Mouse (Mus musculus): ENCODE measurements around the gene Dcaf7.
"Not testable (repeated sequence)": the region's sequence is repeated elsewhere in the genome, so short reads cannot be mapped to it uniquely, and the experiment has no call there.

The Dcaf7 gene

GRCm38 (mm10) chr11:106036548-106037417 lies at the start of gene Dcaf7:
TSS of gene Dcaf7 (plus strand) at chr11:106036872.
- peak; percentile 98 for DNase-seq (ENCODE audit: low read depth, low spot score)

DNA sequence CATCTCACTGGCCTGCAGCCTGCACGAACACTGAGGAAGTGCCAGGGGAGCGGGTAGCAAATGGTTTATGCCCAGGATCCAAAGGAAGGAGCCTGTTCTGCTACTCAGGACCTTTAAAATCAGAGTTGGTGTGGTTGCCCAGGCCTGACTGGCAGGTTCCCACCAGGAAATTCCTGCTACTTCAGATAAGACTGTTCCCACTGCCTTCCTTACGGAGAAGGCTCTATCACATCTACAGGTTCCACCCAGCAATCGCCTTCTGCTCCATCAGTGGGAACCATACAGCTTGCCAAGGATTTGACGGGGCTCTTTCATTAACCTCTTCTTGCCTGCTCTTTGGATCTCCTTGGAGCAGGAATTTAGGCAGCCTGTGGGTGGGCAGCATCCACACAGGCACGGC lies 49.2 kb upstream of the Dcaf7 start:
- no peak for DNase-seq (ENCODE audit: low read depth, low spot score)

DNA sequence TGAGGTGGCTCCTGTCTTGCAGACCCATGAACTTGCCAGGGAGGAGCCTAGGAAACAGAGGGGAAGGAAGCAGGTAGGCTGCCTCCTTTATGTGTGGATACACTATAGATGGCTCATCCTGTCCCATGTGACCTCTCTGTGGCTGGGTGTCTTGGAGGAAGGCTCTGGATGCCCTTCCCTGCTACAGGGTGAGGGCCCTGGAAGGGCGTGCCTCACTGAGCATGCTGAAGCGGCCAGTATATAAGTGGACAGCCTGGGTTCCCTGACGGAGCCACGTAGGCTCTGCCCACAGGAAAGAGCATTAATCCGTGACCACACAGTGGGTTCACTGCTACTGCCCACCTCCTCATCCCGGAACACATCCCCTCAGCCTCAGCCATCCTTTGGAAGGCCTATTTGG lies 47.2 kb upstream of the Dcaf7 start:
- no peak for DNase-seq (ENCODE audit: low read depth, low spot score)

DNA sequence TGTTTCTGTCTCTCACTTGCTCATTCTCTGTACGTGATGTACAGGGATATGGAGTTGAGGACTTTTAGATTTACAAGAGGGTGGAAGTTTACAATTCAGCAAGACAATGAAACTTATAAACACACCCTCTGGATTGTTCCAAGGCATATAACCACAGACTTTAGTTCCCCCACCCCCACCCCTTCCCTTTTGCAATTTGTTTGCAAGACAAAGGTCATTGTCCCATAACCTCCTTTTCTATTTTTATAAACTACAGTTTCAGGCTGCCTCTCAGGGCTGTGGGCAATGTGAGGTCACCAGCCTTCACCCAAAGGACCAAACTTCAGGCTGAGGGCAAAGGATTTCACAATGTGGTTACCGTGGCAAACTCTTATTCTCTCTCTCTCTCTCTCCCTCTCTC lies 46.4 kb upstream of the Dcaf7 start:
- no peak for DNase-seq (ENCODE audit: low read depth, low spot score)

GRCm38 (mm10) chr11:105994375-105994774 lies 42.3 kb upstream of the Dcaf7 start, which contains the start of gene Ace3:
TSS of gene Ace3 (plus strand) at chr11:105994675.
- DNase-seq (ENCODE audit: low read depth, low spot score), result no peak

DNA sequence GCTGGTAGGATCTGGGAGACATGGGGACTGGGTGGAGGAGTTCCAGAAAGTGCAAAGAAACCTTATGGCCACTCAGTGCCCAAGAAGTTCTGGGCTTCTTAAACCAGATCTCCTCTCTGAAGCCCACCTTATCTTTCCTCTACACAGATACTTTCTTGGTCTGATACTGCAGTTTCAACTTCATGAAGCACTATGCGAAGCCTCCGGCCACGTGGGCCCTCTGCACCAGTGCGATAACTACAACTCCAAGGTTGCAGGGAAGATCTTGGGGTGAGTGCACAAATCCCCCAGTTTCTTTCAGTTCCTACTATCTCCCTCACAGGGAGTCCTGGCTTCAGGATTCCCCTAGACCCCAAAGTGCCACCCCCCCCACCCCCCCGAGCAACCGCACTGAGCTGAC lies 36.6 kb upstream of the Dcaf7 start:
- DNase-seq (ENCODE audit: low read depth, low spot score), result no peak

GRCm38 (mm10) chr11:106001718-106002117 lies 35.0 kb upstream of the Dcaf7 start:
- DNase-seq (ENCODE audit: low read depth, low spot score), result peak; percentile 32

- no peak for DNase-seq (ENCODE audit: low read depth, low spot score)
These were observed 32.1 kb upstream of the Dcaf7 start for GRCm38 (mm10) chr11:106004576-106004975.

- no peak for DNase-seq (ENCODE audit: low read depth, low spot score)
These were observed 30.7 kb upstream of the Dcaf7 start for GRCm38 (mm10) chr11:106005970-106006369.

DNA sequence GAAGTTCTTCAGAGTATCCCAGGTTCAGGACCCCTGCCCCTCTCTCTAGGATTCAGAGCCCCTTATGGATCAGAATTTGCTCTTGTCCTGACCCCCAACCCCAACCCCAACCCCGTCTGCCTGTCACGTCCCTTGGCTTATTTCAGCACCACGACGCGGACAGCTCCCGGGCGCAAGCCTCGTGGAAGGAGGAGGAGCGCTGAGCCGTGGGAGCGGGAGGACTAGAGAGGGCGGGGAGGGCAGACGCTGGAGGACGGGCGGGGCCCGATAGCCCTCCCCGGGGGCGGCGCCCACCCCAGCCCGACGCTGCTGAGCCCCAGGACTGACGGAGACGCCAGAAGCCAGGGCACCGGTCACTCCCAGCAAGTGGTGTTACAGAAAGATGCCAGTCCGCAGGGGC lies 28.9 kb upstream of the Dcaf7 start, which contains the start of gene Kcnh6:
TSS of gene Kcnh6 (plus strand) at position 304 of the 400 bp plus-strand sequence.
- DNase-seq (ENCODE audit: low read depth, low spot score), result no peak

DNA sequence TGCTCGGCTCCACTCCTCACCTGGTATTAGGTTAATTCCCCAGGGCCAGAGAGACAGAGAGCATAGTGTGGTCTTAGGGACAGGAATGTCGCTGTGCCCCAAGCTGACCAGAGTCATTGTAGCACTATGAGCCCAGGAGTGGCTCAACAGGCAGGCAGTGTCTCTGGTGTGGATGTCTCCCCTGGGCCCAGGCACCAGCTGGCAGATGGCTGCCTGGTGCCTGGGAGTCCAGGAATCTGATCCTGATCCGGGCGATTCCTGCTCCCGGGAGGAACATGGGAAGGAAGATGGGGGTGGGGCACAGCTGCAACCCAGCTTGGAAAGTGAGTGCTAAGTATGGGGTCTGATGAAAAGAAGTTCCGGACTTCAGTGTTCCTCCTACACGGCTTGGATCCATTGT lies 24.0 kb upstream of the Dcaf7 start:
- DNase-seq (ENCODE audit: low read depth, low spot score), result no peak

DNA sequence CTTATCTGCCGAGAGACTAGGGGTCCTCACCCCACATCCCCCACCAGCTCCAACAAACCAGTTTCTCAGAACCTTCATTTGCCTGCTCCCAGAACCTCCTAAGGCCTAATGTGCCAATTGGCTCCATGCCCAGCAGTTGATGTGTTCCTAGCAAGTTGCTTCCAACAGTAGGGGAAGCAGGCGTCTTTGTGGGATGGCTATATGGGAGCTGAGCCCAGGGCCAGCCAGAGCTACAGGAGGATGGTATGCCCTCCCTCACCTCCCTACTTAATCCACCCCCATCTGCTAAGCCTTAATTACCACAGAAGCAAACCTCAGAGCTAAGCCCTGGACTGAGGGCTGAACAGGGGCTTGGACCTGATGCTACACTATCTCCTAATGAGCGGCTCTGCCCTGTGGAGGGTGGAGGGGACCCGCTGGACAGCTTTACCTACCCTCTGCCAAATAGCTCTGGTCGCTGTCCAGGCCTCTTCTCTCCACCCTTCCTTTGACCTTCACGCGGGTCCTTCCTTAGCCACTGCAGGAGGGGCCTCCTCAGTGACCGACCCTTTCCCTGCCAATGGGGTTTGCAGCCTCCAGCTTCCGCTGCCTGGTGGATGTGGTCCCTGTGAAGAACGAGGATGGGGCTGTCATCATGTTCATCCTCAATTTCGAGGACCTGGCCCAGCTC lies 23.0 kb upstream of the Dcaf7 start:
- peak; percentile 57 for DNase-seq (ENCODE audit: low read depth, low spot score)

DNA sequence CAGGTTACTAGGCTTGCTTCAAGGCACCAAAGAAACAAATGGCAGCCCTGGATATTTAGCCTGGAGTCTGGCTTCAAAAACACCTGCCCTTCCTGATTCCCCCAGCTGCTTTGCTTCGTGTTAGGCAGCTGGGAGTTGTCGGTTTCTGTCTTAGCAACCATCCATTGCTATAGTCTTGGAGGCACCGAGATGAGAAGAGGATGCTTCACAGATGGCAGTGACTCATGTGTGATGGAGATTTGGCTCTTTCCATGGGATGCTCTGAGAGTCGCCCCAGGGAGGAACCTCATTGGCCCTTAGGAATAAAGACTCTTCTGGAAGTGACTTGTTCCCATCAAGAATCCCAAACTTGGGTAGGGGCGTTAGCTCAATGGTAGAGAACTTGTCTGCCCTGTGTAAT lies 20.2 kb upstream of the Dcaf7 start:
- no peak for DNase-seq (ENCODE audit: low read depth, low spot score)

DNA sequence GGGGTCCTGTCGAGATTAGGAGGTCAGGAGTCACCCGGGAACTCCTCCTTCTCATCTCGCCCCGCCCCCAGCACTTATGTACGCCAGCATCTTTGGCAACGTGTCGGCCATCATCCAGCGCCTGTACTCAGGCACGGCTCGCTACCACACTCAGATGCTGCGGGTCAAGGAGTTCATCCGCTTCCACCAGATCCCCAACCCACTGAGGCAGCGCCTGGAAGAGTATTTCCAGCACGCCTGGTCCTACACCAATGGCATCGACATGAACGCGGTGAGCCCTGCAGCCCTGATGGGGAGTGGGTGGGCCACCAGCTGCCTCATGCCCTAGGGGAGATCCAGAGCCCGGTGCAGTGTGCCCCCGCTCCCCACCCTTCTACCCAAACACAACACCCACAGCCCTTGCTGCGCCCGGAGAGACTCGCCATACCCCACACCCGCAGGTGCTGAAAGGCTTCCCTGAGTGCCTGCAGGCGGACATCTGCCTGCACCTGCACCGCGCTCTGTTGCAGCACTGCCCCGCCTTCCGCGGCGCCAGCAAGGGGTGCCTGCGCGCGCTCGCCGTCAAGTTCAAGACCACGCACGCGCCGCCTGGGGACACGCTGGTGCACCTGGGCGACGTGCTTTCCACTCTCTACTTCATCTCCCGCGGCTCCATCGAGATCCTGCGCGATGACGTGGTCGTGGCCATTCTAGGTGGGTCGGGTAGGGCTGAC lies 16.5 kb upstream of the Dcaf7 start:
- DNase-seq (ENCODE audit: low read depth, low spot score), result no peak

GRCm38 (mm10) chr11:106025774-106026173 lies 10.9 kb upstream of the Dcaf7 start:
- no peak for DNase-seq (ENCODE audit: low read depth, low spot score)

GRCm38 (mm10) chr11:106026465-106027151 lies 10.1 kb upstream of the Dcaf7 start:
- DNase-seq (ENCODE audit: low read depth, low spot score), result no peak

- DNase-seq (ENCODE audit: low read depth, low spot score), result no peak
These were observed 9.1 kb upstream of the Dcaf7 start for GRCm38 (mm10) chr11:106027607-106028006.

DNA sequence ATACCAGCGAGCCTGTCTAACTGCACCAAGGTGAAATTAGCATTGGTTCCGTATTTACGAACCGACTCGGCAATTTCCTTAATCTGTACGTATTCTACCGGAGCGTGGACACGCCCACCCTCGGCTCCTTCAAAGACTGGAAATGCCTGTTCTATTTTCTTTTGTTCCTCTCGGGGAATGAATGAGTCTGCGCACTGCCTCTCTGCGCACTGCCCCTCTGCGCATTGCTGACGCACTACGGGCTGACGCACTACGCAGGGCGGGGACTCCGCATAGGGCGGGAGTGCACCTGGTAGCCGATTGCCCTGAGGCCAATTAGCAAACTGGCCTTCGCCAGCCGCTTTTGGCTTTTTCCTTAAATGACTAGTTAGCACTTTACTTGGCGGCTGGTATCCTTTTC lies 4.6 kb upstream of the Dcaf7 start:
- DNase-seq (ENCODE audit: low read depth, low spot score), result not testable (repeated sequence)

- no peak for DNase-seq (ENCODE audit: low read depth, low spot score)
These were observed 3.2 kb upstream of the Dcaf7 start for GRCm38 (mm10) chr11:106033491-106033919.

DNA sequence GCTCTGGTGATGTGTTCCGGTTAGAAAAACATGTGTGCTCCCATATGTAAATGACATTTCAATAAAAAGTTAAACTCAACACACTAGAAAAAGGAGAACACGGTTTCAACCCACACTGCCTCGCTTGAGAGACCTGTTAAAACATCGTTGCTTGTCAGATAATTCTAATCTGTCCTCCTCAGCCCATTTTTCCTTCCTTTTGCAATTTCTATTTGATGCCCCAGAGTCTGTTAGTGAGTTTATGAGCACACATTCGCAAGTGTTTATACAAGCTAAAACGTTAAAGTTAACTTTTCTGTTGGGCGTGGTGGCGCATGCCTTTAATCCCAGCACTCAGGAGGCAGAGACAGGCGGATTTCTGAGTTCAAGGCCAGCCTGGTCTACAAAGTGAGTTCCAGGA lies 1.7 kb upstream of the Dcaf7 start:
- no peak for DNase-seq (ENCODE audit: low read depth, low spot score)

DNA sequence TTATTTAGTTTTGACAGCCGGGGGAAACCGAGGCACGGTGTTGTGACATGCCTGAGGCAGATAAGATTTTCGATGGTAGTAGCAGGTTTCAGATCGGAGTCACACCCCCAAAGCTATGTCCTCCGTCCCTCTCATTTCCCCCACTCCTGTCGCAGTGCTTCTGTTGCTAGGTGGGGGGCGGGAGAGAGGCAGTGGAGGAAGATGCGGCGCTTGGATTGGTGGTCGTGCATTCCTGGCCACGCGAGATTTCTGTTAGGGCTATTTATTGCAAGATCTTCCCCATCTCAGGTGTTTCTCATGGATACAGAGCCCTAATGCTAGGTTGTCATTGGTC lies 713 bp downstream of the Dcaf7 start:
- peak; percentile 50 for DNase-seq (ENCODE audit: low read depth, low spot score)

DNA sequence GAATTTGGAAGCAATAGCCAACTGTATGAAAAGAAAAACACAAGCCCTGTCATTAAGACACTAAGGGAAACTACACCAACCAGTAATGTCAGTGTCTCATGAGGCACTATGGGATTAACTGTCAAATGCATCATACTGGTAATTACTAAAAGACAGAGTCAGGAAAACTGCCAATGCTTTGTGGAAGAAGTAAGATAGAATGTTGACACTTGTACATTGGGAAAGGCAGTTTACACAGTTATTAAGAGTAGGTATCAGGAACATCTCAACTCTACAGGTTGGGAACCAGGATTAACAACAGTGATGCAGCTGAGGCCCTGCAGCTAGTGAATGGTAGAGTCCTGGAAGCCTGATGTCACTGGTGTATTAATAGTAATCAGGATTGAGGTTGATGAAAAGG lies 7.7 kb downstream of the Dcaf7 start:
- DNase-seq (ENCODE audit: low read depth, low spot score), result no peak
